Mouse (Mus musculus): Measurements from ENCODE around the gene Aim2.

DNA sequence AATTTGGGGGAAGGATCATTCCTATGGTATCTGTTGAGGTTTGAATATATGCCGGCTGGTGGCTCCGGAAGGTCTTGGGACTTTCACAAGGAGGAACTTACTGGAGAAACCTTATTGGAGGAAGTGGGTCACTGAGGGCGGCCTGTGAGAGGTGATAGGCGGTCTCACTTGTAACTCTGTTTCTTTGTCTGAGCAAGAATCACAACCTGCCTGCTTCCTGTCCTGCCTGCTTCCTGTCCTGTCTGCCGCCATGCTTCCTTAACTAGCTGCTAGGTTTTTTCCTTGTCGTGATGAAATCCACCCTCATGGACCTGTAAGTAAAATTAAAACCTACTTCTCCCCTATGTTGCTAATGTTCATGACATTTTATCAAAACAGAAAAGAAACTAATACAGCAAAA, 69.7 kb downstream of the Aim2 start:
- no peak for TF ChIP-seq CTCF (IDR thresholded peaks at IDR 0.05; ENCODE audit: low read depth)
- no peak for TF ChIP-seq EP300 (IDR thresholded peaks at IDR 0.05; ENCODE audit: low read depth)

All from liver, postnatal 0 days (tissue).